Mouse (Mus musculus) urinary bladder, postnatal 10 days (tissue): ENCODE data around the gene Olfr1094.

Experiments used
- DNase-seq: peaks from one replicate; pipeline ENCODE4 v3.0.0; 2022; ENCODE audit warnings: low spot score

Olfr1094 gene

GRCm38 (mm10) chr2:86824363-86824762 is at the start of gene Olfr1094:
TSS of gene Olfr1094 (plus strand) at chr2:86824663.
- no peak for DNase-seq

GRCm38 (mm10) chr2:86782179-86782578 is 42.3 kb upstream of the Olfr1094 start, which contains the start of gene Olfr1093:
TSS of gene Olfr1093 (plus strand) at chr2:86782479.
- DNase-seq: no peak

- DNase-seq: no peak
These were observed 14.5 kb upstream of the Olfr1094 start, which contains the start of gene Olfr141 for GRCm38 (mm10) chr2:86809918-86810317. TSS of gene Olfr141 (minus strand) at chr2:86810018.

GRCm38 (mm10) chr2:86851596-86851995 is 27.1 kb downstream of the Olfr1094 start, which contains the start of gene Olfr1095:
TSS of gene Olfr1095 (minus strand) at chr2:86851696.
- no peak for DNase-seq

- no peak for DNase-seq
These were observed 50.2 kb downstream of the Olfr1094 start, which contains the start of gene Gm13723 for GRCm38 (mm10) chr2:86874702-86875101. TSS of gene Gm13723 (minus strand) at chr2:86874802.
